Mouse (Mus musculus) olfactory bulb, adult 2 months (tissue): ENCODE measurements at regions not wholly inside any gene's neighbourhood (a gene's known extent, or its start where the extent isn't known, plus 50 kb on each side); places are given as distances from the start of the nearest gene placed in this dataset.

ENCODE experiments used
- CTCF ChIP-seq: fragments of 200-500 bp; IDR thresholded peaks from 2 replicates; pipeline ENCODE4 v1.5.1; 2012; ENCODE audit warnings: low read depth, mild to moderate bottlenecking, low read length, moderate library complexity; ENCODE audit not compliant: insufficient read depth
- POLR2A ChIP-seq: fragments of 200-500 bp; IDR thresholded peaks from 2 replicates; pipeline ENCODE4 v1.6.1; 2012; ENCODE audit warnings: mild to moderate bottlenecking, low read depth, low read length, moderate library complexity; ENCODE audit not compliant: insufficient read depth

DNA sequence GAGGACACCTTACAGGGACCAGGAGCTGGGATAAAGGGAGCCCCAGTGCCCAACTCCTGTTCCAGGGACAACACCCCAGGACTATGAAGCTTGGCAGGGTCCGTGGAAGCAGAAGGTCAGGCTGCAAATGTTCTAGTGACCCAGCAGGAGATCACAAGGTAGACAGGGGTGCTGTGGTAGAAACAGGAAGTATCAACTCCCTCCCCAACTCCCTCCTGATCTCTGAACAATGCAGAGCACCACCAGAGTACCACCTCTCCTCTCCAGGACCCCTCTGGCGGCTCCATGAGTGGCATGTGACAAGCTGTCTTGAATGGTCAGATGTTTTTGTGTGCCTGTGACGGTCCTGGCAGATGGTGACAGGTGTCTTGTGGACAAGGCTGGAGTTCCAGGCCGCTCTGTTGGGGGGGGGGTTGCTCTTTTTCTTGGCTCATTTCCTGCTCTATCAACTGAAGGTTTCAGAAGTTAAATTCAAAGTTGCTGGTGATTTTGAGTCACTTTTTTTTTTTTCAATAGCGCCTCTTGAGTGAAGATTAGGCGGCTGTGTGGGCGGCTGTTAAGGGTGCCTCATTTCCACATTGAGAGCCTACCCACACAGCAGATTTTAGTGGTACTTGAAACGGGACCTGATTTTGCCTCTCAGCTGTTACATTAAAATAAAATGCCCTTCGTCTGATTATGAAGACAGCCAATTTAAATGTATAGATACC lies 73.1 kb upstream of the 2410004P03Rik start:
- TF ChIP-seq POLR2A (no peak), CTCF (no peak)
